Mouse (Mus musculus) hindbrain, embryonic 10.5 days (tissue): ENCODE results near the gene Scarb1. TPM values are rescaled to one million over a fixed set of nuclear protein-coding genes. Genes with fewer than 3 reads are reported as not detected.
A peak's percentile ranks its signal among the peaks of the same experiment; 100 is the strongest.

Source experiments
- DNase-seq: peaks from one replicate; pipeline ENCODE4 v3.0.0-alpha.2; 2017; ENCODE audit warnings: low spot score
- H3K27ac ChIP-seq: fragments of 300-500 bp; sonication (generic); 2 replicates; pipeline ENCODE4 v1.5.1; 2016; ENCODE audit warnings: mild to moderate bottlenecking, moderate library complexity
- H3K27me3 ChIP-seq: fragments of 300-500 bp; sonication (generic); 2 replicates; pipeline ENCODE4 v1.6.1; 2016; ENCODE audit warnings: mild to moderate bottlenecking; ENCODE audit not compliant: poor library complexity, insufficient read depth, severe bottlenecking
- H3K36me3 ChIP-seq: fragments of 300-500 bp; sonication (generic); 2 replicates; pipeline ENCODE4 v1.6.1; 2016; ENCODE audit warnings: mild to moderate bottlenecking, moderate library complexity
- H3K4me1 ChIP-seq: fragments of 300-500 bp; sonication (generic); replicated peaks from 2 replicates; pipeline ENCODE4 v1.6.1; 2016; ENCODE audit warnings: mild to moderate bottlenecking
- H3K4me3 ChIP-seq: fragments of 300-500 bp; sonication (generic); 2 replicates; pipeline ENCODE4 v1.5.1; 2016; ENCODE audit warnings: mild to moderate bottlenecking, moderate library complexity
- H3K9me3 ChIP-seq: fragments of 300-500 bp; sonication (generic); 2 replicates; pipeline ENCODE4 v1.6.1; 2016; ENCODE audit warnings: mild to moderate bottlenecking, moderate library complexity
- WGBS: fragments of 180-500 bp; shearing (Covaris S2); methylation state at CpG from one replicate; pipeline ENCODE4 v1.1.7; 2016; 5-methylcytosine and 5-hydroxymethylcytosine counted together
- polyA plus RNA-seq: library from polyadenylated mRNA; unstranded; fragments of >200 nt; fragmentation: Nextera tagmentation; extraction: Ambion mirVana; gene quantifications from 2 replicates; pipeline ENCODE4 v1.2.1, GENCODE M21; 2016

Gene Scarb1
- polyA plus RNA-seq, 1 experiment from 2014 or later, result 41.2 TPM

DNA sequence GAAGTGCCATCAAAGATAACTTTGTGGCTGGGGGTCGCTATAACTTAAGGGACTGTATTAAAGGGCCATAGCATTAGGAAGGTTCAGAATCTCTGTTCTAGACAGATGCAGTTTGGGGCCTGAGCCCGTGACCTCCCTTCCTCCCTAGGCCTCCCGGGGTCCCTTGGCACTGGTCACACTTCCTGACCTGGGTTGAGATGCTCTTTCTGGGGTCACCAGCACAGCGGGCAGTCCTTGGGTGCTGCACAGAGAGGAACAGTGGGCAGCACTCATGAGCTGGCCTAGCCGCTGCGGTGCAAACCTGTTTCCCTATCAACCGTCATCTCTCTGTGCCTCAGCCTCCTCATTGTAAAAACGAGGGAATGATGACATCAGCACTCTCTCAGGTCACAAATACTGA is 71.5 kb downstream of the Scarb1 start:
- 84% methylated on average over 8 of the region's 8 CpGs for WGBS

DNA sequence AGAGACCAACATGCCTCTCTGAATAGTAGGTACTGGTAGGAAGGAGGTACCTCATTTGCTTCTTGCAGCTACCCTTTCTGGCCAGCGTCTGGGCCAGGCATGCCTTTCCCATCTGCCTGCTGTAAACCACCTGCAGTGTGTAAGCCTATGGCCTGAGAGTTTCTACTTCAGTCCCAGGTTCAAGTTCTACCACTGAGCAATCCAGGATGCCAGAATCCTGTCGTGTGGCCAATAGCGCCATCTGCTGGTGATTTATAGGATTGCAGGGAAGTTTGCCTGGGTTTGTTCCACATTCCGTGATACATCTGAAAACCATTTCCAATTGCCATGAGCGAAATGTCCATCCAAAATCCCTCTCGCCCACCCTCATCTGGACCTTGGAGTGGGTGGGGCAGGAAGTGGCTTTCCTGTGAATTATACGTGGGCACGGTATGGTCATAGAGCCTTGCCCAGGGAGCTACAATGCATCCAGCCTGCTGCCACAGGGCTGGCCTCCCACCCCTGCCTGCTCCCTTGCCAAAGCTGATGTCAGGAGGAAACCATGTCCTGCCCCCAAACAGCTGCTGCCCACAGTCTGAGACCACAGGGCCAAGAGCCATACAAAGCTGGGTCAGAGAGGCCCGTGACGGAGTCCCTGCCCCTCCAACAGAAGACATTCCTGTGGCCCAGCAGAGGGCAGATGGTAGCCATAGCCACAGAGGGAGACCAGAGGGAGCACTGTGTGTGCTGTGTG is 72.7 kb downstream of the Scarb1 start:
- H3K4me3 ChIP-seq, result no peak overlapping the region

More for the DNA sequence above, 71.5 kb downstream of the Scarb1 start:
- peaks cover 46% of the 10 kb centered on the region for H3K4me1 ChIP-seq
- no peak for DNase-seq
- no peaks in the 10 kb centered on the region for H3K36me3 ChIP-seq
- H3K27me3 ChIP-seq, result peaks cover 3% of the 10 kb centered on the region; the same call in 1 of the 2 replicates
- no peak overlapping the region for H3K27ac ChIP-seq
- H3K9me3 ChIP-seq, result no peaks in the 10 kb centered on the region
- H3K4me3 ChIP-seq, result no peak overlapping the region

GRCm38 (mm10) chr5:125267150-125267961 is 73.5 kb downstream of the Scarb1 start:
- no peaks in the 10 kb centered on the region for H3K36me3 ChIP-seq
- H3K27me3 ChIP-seq, result peaks cover 3% of the 10 kb centered on the region; the same call in 1 of the 2 replicates
- H3K27ac ChIP-seq, result peak overlapping the region; percentile 74
- peak overlapping the region; percentile 13; the same call in 1 of the 2 replicates for H3K4me3 ChIP-seq
- H3K9me3 ChIP-seq, result no peaks in the 10 kb centered on the region
- WGBS, result 53% methylated on average over 35 of the region's 35 CpGs
- peaks cover 51% of the 10 kb centered on the region for H3K4me1 ChIP-seq
- peak; percentile 19 for DNase-seq

More for the DNA sequence above, 72.7 kb downstream of the Scarb1 start:
- peak; percentile 77 for DNase-seq
- Histone ChIP-seq H3K4me1 (peaks cover 44% of the 10 kb centered on the region), H3K9me3 (no peaks in the 10 kb centered on the region), H3K36me3 (no peaks in the 10 kb centered on the region), H3K27ac (peak overlapping the region; percentile 72), H3K27me3 (peaks cover 3% of the 10 kb centered on the region; the same call in 1 of the 2 replicates)
- 13% methylated on average over 10 of the region's 10 CpGs for WGBS

DNA sequence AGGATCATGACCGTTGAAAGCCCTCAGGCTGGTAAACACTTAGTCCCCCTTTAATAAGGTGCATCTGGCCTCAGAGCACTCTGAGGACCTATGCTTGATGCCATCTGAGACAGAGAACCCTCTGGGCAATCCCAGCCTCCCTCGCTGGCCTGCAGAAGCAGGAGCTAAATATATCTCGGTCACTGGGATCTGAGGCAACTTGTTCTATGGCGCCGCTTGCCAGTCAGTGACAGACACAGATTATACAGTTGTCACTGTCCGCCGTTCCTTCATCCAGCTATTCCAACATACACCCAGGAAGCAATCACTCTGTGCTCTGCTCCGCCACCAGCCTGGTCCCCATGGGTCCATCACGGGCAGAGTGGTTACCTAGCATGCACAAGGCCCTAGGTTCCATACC is 74.8 kb downstream of the Scarb1 start:
- Histone ChIP-seq H3K4me3 (no peak overlapping the region), H3K9me3 (no peaks in the 10 kb centered on the region), H3K4me1 (peaks cover 62% of the 10 kb centered on the region), H3K27ac (peak overlapping the region; percentile 72; the same call in 1 of the 2 replicates), H3K27me3 (peaks cover 1% of the 10 kb centered on the region; the same call in 1 of the 2 replicates), H3K36me3 (no peaks in the 10 kb centered on the region)
- no peak for DNase-seq
- WGBS, result 81% methylated on average over 9 of the region's 9 CpGs

GRCm38 (mm10) chr5:125264700-125265099 is 76.2 kb downstream of the Scarb1 start:
- Histone ChIP-seq H3K36me3 (no peaks in the 10 kb centered on the region), H3K4me1 (peaks cover 73% of the 10 kb centered on the region), H3K9me3 (no peaks in the 10 kb centered on the region), H3K4me3 (no peak overlapping the region), H3K27ac (peak overlapping the region; percentile 72), H3K27me3 (0 out of 2 replicates have a peak, but pooled peaks cover 3% of the 10 kb centered on the region)
- DNase-seq, result peak; percentile 50
- WGBS, result 71% methylated on average over 17 of the region's 17 CpGs

DNA sequence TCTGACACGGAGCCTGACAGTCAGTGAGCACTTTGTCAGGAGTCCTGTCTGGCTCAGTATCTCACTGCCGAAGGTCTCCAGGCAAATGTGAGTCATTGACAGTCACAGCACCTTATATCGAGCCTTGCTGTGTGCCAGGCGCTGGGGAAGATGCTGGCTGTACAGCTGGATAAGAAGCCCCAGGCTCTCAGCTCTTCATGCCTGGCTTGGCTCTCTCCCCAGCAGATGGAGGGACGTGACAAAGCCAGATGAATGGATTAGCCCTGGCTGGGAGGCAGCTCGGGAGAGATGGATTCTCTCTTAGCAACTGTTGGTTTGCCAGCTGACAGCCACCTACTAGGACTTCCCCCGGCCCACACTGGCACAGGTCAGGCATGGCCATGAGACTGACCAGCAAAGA is 78.3 kb downstream of the Scarb1 start:
- Histone ChIP-seq H3K36me3 (no peaks in the 10 kb centered on the region), H3K4me3 (no peak overlapping the region), H3K27ac (peak overlapping the region; percentile 62), H3K4me1 (peaks cover 64% of the 10 kb centered on the region), H3K27me3 (0 out of 2 replicates have a peak, but pooled peaks cover 3% of the 10 kb centered on the region), H3K9me3 (no peaks in the 10 kb centered on the region)
- DNase-seq, result peak; percentile 28
- WGBS, result 66% methylated on average over 7 of the region's 7 CpGs

- no peaks in the 10 kb centered on the region for H3K27me3 ChIP-seq
- DNase-seq, result no peak
- H3K4me1 ChIP-seq, result peaks cover 21% of the 10 kb centered on the region
- H3K9me3 ChIP-seq, result 0 out of 2 replicates have a peak, but pooled peaks cover 6% of the 10 kb centered on the region
- no peak overlapping the region for H3K27ac ChIP-seq
- no peaks in the 10 kb centered on the region for H3K36me3 ChIP-seq
- 64% methylated on average over 5 of the region's 5 CpGs for WGBS
- H3K4me3 ChIP-seq, result no peak overlapping the region
These were observed 87.0 kb downstream of the Scarb1 start for GRCm38 (mm10) chr5:125253917-125254316.

DNA sequence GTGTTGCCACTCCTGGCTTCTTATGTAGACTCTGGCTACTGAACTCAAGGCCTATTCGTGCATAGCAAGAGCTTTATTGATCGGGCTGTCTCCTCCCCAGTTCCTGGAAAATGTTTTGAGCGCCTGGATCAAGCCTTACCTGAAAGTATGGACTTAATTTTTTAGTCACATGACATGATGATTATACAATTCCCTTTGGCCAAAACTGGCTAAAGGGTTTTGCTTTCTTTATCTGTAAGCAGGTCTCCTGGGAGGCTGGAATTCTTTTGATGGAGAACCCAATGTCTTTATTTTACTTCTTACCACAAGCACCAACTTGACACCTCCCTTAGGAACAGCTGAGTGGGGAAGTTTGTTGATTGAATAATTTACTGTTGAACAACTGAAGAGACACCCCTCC is 87.4 kb downstream of the Scarb1 start:
- 89% methylated on average over 3 of the region's 3 CpGs for WGBS
- Histone ChIP-seq H3K9me3 (0 out of 2 replicates have a peak, but pooled peaks cover 6% of the 10 kb centered on the region), H3K4me1 (peaks cover 23% of the 10 kb centered on the region), H3K4me3 (no peak overlapping the region), H3K27ac (no peak overlapping the region), H3K36me3 (no peaks in the 10 kb centered on the region), H3K27me3 (no peaks in the 10 kb centered on the region)
- no peak for DNase-seq

GRCm38 (mm10) chr5:125252664-125253063 is 88.2 kb downstream of the Scarb1 start:
- 86% methylated on average over 8 of the region's 8 CpGs for WGBS
- no peaks in the 10 kb centered on the region for H3K36me3 ChIP-seq
- H3K4me1 ChIP-seq, result peaks cover 23% of the 10 kb centered on the region
- no peak overlapping the region for H3K4me3 ChIP-seq
- H3K27ac ChIP-seq, result peak overlapping the region; percentile 20; the same call in 1 of the 2 replicates
- no peak for DNase-seq
- 0 out of 2 replicates have a peak, but pooled peaks cover 6% of the 10 kb centered on the region for H3K9me3 ChIP-seq
- H3K27me3 ChIP-seq, result no peaks in the 10 kb centered on the region

DNA sequence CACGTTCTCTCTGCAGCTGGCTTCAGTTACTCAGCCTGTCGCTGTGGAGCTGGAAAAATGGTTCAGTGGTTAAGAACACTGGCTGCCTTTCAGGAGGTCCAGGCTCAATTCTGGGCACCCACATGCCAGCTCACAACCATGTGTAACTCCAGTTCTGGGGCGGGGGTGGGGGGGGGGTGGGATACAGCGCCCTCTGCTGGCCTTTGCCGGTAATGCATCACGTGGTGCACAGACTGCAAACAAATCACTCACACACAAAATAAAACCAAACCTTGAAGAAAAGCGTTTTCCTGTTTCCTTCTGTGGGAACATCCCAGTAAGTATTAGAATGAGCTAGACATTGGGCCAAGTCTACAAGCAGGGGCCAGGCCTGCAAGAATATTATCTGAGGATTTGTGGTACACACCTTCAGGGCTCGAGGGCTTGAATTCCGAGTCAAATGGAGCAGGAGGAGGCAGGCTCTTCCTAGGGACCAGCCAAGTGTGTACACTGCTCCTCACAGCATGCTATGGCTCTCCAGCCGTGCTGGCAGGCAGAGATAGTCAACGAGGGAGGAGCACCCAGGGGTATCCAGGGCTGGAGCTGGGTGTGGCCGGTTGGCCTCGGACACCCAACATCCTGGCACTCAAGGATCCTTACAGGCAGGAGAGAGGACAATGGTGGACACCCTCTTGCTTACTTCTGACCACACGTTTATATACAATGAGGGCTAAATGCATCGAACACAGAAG is 88.8 kb downstream of the Scarb1 start:
- Histone ChIP-seq H3K9me3 (0 out of 2 replicates have a peak, but pooled peaks cover 6% of the 10 kb centered on the region), H3K27me3 (no peaks in the 10 kb centered on the region), H3K4me3 (no peak overlapping the region), H3K27ac (peak overlapping the region; percentile 20; the same call in 1 of the 2 replicates), H3K4me1 (peaks cover 23% of the 10 kb centered on the region), H3K36me3 (no peaks in the 10 kb centered on the region)
- DNase-seq, result no peak
- 56% methylated on average over 15 of the region's 15 CpGs for WGBS

DNA sequence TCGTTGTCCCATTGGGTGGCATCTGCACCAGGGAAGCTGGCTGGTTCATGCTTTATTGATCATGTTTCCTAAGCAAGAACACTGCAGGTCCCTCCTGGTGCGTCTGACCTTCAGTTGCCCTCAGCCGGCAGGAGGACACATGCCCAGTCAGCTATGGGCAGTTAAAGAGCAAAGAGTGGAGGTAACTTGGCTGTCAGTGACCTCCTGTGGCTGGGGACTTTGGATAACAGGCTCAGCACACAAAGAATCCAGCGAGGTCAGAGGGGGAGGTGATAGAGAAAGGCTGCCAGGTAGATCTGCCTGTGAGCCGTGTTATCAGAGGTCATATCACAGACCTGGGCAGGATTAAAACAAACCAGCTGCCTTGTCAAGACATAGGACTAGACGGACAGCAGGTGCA is 91.7 kb downstream of the Scarb1 start:
- DNase-seq, result no peak
- peaks cover 5% of the 10 kb centered on the region; the same call in 1 of the 2 replicates for H3K27me3 ChIP-seq
- 53% methylated on average over 6 of the region's 6 CpGs for WGBS
- 0 out of 2 replicates have a peak, but pooled peaks cover 3% of the 10 kb centered on the region for H3K9me3 ChIP-seq
- peaks cover 42% of the 10 kb centered on the region for H3K4me1 ChIP-seq
- no peaks in the 10 kb centered on the region for H3K36me3 ChIP-seq
- peak overlapping the region; percentile 2 for H3K27ac ChIP-seq
- no peak overlapping the region for H3K4me3 ChIP-seq

- H3K36me3 ChIP-seq, result no peaks in the 10 kb centered on the region
- H3K9me3 ChIP-seq, result 0 out of 2 replicates have a peak, but pooled peaks cover under 1% of the 10 kb centered on the region
- no peak overlapping the region for H3K27ac ChIP-seq
- DNase-seq, result no peak
- peaks cover 47% of the 10 kb centered on the region for H3K4me1 ChIP-seq
- WGBS, result 93% methylated on average over 4 of the region's 4 CpGs
- no peak overlapping the region for H3K4me3 ChIP-seq
- H3K27me3 ChIP-seq, result peaks cover 5% of the 10 kb centered on the region; the same call in 1 of the 2 replicates
These were observed 94.2 kb downstream of the Scarb1 start for GRCm38 (mm10) chr5:125246711-125247110.
